Mouse (Mus musculus) CD4-positive helper T cell, adult 2 months (primary cell): ENCODE measurements around the gene Tha1.

Experiments
- DNase-seq: peaks from one replicate; pipeline ENCODE4 v3.0.0-alpha.2; 2012; ENCODE audit warnings: low read depth, missing footprints, low spot score

Tha1 gene

DNA sequence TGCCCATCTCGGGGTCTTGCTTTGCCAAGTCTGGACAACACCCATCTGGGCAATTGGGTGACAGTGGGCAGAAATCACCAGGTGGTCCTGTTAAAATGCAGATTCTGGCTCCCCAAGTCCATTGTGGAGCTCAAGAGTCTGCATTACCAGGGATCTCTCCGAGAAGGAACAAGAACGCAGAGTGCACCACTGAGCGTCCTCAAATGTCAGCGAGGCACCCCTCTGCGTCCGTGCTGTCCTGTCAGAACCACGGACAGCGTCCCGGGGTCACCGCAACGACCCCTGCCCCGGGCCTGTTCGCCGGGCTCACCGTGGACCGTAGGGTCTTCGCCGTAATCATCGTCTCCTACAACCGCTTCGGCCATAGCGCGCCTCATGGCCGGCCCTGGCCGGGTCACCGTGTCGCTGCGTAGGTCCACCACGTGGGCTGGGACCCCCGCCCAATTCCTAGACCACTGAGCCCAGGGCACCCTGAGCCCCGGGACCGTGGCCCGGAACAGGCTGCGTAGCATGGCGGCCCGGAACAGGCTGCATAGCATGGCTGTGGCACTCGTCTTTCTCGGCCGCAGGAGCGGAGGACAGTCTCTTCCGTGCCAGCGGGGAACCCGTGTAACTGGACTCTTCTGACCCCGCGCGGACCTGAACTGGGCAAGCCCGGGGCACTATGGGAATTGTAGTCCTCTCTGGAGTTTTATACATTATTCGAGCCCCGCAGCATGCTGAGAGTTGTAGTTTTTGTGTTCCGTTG is at the start of gene Tha1:
Gene Tha1, minus strand, starts transcription at position 621 of the 748 bp plus-strand sequence.
- peak; percentile 57 for DNase-seq

DNA sequence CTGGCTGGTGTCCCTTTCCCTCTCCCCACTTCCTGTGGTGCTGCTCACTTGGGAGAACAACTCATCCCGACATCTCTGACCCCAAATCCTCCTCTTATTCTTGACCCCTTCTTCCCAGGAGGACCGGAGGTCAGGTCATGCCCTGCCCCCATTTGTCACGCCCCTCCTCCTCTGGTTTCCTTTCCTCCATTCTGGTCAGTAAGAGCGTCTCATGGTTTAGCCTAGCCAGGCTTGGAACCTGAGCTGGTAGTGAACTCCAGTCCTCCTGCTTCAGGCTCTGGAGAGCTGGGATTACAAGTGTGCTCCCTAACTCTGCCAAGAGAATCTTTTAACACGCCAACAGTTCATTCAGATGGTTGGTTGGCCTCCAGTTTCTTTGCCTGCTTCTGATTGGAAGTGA is 45.9 kb upstream of the Tha1 start:
- no peak for DNase-seq

DNA sequence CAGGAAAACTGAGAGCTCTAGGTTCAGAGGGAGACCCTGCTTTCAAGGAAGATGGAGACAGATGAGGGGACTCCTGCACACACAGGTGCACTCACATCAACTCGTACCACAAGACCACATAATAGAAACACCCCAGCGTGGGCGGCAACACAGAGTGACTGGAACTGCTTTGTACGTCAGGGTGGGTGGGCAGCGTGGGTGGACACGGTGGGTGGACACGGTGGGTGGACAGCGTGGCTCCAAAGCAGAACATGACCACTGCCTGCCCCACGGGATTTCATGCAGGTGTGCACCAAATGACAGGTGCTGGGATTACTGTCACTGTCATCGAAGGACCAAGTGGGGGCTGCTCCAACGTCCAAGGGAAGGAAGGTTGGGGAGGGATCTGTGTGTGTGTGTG is 45.3 kb upstream of the Tha1 start:
- no peak for DNase-seq

DNA sequence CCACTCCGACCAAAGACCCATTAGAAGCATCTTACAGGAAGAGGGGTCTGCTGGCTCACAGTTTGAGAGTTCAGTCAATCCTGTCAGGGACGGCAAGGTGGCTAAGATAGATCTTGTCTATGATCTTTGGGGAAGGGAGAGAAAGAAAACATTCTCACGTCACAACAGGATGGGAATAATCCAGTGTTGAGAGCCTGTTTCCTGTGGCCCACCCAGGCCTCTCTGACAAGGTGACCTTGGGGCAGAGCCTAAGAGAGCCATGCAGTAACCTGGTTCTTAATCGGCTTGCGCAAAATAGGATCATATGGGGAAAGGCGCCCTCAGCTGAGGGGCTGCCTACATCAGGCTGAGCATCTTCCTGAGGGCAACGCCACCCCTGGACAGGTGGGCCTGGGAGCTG is 42.6 kb upstream of the Tha1 start:
- no peak for DNase-seq

DNA sequence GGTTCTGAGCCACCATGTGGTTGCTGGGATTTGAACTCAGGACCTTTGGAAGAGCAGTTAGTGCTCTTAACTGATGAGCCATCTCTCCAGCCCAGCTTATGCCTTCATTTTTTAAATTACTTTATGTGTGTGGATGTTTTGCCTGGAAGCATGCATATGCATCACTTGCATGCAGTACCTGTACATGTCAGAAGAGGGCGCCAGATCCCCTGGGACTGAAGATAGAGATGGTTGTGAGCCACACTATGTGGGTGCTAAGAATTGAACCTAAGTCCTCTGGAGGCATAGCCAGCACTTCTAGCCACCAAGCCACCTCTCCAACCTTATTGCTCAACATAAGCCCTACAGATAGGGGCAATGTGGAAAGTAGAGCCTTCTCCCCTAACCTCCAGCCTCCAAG is 42.1 kb upstream of the Tha1 start:
- peak; percentile 33 for DNase-seq

DNA sequence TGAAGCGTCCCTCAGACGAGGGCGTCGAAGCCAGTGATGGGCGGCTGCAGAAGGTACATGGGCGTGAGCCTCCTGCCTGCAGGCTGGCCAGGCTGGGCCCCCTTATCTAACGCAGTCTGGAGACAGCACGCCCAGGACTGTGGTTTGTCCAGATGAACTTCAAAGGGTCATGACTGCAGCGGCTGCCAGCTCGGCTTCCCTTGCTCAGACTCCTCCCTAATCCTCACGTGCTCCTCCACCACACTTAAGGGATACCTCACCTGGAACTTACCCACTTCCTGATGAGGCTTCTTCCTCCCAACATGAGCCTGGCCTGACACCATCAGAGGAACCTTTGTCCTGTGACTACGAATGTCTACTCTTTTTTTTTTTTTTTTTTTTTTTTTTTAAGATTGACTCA is 41.2 kb upstream of the Tha1 start:
- peak; percentile 58 for DNase-seq

DNA sequence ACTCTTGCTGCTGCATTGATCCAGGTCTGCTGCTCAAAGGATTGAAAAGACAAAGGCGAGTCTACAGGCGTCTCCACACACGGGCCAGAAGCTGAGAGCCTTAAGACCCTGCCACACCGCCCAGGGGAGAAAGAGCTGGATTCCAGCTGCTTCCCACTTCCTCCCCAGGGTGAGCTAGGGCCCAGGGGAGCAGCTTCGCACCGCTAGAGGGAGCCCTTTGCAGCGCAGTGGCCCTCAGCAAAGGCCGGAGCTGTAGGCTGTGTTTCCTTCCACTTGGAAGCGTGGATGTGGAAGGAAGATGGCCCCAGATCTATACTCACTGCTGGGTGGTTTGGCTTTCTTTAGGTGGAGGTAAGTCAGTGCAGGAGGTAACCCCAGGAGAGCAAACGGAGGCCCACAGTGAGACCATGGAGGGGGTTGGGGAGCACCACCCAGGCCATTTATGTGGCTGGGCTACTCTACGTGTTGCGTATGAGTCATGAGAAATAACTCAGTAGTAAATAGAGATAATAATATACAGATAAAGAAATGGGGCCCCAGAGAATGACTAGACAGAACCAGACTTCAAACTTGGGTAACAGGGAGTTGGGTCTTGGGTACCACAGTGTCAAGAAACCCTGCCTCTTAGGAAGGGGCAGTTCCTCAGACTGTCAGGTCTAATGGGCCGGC is 39.5 kb upstream of the Tha1 start:
- DNase-seq: peak; percentile 78

DNA sequence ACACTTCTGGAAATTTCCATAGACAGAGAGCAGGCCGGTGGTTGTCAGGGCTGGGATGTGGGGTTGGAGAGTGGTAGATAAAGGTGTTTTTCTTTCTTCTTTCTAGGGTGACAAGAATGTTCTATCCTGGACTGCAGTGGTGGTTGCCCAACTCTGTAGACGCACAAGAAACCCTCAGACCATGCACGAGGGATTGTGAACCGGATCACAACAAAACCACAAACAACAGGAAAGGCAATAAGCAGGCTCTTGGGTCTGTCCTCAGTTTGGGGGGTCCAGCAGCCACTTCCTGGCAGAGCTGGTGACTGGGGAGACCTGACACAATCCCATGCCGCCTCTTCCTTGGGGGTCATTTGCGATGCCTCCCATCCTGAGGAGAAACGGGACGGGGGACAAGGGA is 36.1 kb upstream of the Tha1 start:
- no peak for DNase-seq

DNA sequence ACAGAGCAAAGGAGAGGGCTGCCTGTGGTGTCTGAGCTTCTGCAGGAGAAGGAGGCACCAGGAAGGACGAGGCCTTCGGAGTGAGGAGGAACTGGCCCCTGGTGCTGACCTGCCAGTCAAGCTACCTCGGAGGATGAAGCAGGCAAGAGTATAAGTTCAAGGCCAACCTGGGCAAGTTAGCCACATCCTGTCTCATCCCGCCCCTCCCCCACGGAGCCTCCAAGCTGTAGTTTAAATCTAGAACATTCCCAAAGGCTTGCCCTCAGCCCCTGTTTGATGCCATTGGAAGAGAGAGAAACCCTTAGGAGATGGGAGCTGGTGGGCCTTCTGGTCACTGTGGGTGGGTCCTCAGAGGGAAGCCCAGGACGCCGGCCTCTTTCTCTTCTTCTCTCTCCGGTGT is 31.2 kb upstream of the Tha1 start:
- no peak for DNase-seq

DNA sequence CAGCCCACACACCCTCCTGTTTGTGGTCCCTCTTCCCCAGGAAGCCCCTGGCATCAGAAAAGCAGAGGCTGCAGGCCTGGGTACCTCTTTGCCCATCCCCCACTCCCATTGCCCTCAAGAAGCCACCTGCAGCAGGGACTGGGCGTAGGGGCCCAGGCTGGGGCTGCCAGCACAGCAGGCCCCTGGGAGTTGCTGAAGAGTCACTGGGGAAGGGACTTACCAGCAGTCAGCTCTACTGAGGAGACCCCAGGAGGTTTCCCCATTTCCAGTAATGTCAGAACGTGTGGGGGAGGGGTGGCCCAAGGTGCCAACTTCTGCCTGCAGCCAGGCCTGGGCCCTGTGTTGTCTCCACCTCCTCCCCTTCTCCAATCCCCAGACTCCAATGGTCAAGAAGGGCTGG is 29.0 kb upstream of the Tha1 start:
- no peak for DNase-seq

DNA sequence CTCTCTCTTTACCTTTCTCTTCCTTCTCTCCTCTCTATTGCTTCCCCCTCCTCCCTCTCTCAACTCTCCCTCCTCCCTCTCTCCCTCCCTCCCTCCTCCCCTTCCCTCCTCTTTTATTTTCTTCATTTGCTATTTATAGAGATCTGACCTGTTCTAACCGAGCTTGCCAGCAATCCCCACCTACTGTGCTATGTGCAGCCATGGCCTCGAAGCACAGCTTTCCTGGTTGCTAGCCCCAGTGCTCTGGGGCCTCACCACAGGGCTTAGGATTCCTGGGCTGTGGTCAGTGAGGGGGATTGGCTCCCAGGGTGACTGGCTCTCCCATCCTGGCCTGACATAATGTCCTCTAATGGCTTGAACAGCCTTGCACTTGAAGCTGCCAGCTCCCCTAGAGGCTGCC is 23.3 kb upstream of the Tha1 start:
- no peak for DNase-seq

DNA sequence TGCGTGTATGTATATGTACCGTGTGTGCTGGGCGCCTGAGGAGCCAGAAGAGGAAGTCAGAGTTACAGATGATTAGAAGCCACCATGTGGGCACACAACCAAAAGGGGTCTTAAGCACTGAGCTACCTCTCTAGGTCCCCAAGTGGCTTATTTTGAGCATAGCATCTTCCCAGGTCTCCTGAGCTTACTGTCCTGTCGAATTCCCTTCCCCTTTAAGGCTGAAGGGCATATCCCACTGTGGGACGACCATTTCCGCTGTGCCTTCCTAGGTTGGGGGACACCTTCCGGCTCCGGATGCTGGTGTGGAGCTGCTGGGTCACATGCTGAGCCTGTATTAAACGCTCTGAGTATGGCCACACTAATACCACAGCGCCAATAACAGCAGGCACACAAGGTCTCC is 21.4 kb upstream of the Tha1 start:
- DNase-seq: no peak

DNA sequence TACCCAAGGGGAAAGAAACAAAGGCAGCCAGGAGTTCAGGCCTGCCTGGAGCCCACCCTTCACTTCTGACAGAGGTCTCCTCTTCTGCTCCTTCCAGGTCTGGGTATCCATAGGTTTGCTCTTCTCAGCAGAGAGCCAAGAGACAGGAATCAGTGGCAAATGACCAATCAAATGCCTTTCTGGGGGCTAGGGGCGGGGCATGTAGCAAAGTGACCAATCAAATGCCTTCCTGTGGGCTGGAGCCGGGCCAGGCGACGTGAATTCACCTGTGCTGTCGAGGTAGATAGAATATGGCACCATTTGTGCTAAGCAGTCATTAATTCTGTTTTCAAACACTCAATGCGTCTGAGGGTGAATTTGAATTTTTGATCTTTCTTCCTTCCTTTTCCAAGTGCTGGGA is 18.9 kb upstream of the Tha1 start:
- peak; percentile 68 for DNase-seq

DNA sequence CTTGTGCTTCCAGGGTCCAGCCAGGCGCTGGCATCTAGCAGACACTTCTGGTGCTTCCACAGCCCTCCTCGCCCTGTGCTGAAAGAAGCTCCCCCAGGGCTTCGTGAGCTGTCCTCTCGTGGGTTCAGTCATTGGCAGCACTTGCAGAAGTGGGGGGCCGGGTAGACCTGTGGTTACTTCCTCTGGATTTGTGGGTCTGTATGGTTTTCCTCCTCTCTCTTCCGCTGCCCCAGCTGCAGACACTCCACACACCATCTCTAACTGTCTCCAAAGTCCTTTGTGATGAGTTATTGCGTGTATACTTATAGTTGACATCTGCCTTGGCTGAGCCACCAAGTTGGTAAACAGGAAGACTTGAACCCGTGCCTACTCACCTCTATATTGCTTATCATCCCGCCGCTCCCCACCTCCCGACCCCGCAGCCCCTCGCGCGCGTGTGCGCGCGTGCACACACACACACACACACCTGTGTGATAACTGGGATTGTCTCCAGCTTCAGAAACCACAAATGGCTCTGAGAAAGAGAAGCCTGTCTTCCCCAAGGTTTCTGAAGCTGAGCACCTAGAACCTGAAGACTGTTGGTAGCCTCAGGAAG is 18.4 kb upstream of the Tha1 start:
- no peak for DNase-seq

DNA sequence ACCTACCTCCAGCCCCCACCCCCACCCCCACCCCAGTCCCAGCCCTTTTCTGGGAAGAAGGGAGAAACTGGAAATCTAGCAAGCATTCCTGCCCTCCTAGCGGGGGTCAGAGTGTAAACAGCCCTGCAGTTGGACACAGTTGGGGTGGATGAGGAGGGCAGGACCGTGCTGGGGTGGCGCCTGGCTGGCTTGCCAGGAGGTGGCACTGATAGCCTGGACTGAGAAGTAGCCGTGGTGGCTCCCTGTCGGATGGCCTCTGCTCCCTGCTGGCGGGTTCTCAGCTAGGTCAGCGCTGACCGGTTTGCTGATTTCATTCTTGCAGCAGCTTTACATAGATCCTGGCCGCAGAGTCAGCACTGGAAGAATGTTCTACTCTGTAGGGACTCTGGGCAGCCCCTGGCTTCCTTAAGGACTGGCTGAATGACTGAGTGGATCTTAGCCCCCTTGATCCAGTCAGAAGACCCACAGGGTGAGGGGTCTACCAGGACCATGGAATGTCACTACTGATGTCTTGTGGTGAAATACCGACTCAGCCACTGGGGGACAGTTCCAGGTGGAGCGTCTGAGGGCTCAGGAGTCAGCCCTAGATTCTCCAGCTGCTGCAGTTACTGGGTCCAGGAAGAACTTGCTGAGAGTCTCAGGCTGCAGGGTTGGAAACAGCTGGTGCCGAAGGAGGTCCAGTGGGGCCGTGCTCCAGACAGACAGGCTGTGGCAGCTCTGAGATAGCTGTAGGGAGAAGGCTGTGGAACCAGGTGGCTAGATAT is 17.4 kb upstream of the Tha1 start:
- no peak for DNase-seq

DNA sequence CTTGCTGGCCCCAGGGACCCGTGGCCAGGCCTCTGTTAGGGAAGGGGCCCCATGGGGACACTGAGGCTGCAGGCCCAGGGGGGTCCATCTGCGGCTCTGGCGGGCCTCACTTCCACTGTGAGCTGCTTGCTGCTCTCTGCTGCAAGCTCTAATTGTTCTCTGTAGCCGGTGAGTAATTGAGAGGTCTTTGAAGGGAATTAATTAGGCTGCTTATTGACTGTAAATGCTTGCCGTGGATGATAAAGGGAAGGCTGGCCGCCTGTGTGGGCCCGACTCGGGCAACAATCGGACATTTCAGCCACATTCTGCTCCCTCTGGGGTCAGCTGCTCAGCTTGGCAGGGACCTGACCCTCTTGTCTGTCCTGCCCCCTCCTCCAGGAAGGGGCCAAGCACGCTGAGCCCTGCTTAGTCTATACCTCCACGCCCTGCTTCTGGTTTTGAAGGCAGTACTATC is 16.6 kb upstream of the Tha1 start:
- no peak for DNase-seq

DNA sequence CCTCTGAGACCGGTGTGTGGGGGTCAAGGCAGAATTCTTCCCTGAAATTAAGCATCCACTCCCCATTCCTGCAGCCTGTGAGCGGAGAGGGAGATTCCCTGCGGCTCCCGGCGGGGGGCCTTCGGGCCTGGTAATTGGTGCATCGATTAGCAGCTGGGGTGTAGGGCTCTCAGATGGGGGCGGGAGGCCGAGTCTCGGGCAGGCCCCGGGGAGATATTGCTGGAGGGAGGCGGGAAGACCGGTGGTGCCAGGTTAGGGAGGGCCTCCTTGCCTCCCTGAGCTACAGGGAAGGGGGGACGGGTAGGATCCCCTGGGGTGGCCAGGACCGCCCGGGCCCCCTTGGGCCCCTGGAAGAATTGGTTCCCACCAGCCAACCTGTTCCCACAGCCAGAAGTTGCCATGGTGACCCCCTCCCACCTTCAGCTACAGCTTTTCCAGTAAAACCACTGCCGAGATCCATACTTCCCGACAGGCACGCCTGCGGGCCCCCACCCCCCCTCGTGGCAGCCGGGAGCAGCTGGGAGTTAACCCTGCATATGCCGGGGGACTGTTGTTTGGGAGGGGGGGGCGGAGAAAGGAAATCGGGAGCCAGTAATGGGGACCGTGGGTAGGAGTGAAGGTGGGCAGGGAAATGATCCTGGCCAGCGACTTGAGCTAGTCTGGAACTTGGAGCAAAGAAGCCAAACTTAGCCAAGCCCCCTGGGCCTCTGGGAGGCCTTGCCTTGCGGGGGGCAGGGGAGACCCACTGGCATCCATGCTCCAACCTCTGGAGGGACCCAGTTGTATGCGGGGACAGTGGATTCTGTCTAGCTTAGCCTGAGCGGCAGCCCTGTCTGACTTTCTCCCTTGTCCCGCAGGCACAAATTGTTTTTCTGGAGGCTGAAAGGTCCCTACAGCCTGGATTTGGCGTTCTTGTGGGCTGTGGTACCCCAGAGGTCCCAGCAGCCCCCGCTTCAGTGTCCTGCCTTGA is 15.9 kb upstream of the Tha1 start:
- DNase-seq: no peak

DNA sequence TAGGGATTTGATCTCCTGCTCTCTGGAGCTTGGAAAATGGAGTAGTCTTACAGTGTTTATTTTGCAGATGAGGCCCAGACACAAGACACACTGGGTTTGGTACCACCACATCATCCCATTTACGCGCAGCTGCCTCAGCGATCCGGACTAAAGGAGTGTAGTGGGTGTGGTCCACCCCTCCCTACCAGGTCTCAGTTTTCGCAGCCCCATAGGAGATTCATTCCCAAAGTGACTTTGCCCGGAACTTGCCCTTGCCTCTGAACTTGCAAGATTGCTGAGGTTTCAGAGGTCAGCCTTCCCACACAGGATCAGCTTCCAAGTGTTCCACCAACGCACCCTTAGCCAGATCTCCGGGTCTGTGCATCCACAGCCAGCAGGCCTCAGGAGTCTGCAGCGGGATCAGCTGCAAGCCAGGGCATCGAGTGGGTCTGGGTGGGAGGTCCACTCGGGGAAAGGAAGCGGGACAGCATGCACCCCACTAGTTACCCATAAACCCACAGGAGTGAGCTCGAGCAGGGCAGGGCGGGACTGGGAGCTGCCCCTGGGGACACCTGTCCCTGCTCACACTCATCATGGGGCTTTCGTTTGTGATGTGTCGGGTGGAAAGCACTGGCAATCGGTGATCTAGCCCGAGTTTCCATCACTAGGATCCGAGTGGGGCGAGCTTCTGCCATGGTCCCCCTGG is 15.0 kb upstream of the Tha1 start:
- DNase-seq: no peak

DNA sequence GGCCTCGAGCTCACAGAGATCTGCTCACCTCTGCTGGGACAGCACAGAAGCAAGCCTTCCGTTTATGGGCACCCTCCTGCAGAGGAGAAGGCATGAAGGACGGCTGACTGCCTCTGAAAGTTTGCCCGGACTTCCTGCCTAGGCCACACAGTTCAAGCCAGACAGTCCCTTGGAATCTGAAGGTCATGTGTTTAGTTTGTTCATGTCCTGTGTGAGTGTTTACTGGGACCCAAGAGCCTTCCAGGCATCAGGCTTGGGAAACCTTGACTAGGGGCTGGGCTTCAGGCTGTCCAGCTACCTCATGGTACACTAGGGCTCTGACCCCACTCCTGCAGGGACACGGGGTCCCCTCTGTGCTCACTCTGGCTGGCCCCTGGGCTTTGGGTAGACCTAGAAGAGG is 12.7 kb upstream of the Tha1 start:
- DNase-seq: no peak

DNA sequence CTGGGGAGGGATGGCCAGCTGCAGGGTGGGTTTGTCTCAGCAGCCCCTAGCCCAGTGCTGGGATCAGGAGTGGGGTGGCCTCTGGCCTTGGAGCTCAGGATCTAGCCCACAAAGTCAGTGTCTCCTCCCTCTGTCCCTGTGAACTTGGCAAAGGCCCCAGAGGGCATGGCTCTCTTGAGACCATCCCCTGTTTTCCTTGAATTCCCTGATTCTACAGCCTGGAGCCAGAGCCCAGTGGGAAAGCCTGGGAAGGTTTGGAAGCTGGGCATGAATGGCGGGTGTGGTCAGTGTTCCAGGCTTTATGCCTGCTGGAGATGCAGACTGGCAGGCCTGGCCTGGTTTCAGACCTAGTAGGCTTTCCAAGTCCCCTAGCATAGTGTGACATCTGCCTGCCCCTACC is 8.9 kb upstream of the Tha1 start:
- DNase-seq: no peak

DNA sequence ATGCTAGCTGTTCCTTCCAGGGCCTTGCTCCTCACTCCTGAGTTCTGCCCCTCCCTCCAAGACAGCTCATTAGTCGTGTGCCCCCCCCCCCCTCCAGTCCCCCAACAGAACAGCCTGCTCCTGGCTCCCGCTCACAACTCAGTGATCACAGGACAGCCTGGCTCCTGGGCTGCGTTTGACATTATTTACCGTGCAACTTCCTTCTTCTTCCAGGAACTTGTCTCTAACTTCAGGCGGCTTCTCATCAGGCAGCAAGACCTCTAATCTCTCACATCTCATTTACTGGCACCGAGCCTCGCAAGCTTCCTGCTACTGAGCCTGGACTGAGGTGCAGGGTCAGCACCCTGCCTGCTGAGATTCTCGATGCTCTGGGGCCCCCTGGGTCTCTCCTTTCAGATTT is 8.5 kb upstream of the Tha1 start:
- peak; percentile 60 for DNase-seq
